Mouse (Mus musculus): Measurements from ENCODE around the gene Spem2. TPM values are rescaled to one million over a fixed set of nuclear protein-coding genes. Genes with fewer than 3 reads are reported as not detected.

Spem2 gene
- total and polyA plus RNA-seq, 3 experiments, result not detected

- H3K4me3 ChIP-seq (ENCODE audit: low read depth, low read length), result peak overlapping the region; percentile 65
- no peaks in the 10 kb centered on the region for H3K9me3 ChIP-seq (replicated peaks)
- ATAC-seq (ENCODE audit: extremely low read depth, insufficient number of reproducible peaks, low FRiP score, poor library complexity, severe bottlenecking), result peak; percentile 76
- DNase-seq (ENCODE audit: low spot score), result peak; percentile 62
- peaks cover 24% of the 10 kb centered on the region for H3K4me1 ChIP-seq (ENCODE audit: insufficient read depth, low read depth, low read length)
- peaks cover 21% of the 10 kb centered on the region for H3K27me3 ChIP-seq (ENCODE audit: insufficient read depth, low read length)
- no peaks in the 10 kb centered on the region for H3K36me3 ChIP-seq (replicated peaks)
- TF ChIP-seq TAL1 (conservative IDR thresholded peaks at IDR 0.05; ENCODE audit: low read depth, low read length) (no peak), GATA2 (IDR thresholded peaks at IDR 0.05; ENCODE audit: borderline replicate concordance, low read depth, low read length) (no peak), CTCF (IDR thresholded peaks at IDR 0.05; ENCODE audit: low read depth, low read length) (no peak), POLR2AphosphoS5 (IDR thresholded peaks at IDR 0.05; ENCODE audit: insufficient replicate concordance, low read depth, low read length) (no peak), GATA1 (IDR thresholded peaks at IDR 0.05; ENCODE audit: borderline replicate concordance, low read length) (no peak)
Observed at GRCm38 (mm10) chr11:69784793-69785272, 33.4 kb downstream of the Spem2 start.

GRCm38 (mm10) chr11:69781828-69782227, 36.4 kb downstream of the Spem2 start:
- Histone ChIP-seq H3K27me3 (ENCODE audit: insufficient read depth, low read length) (peaks cover 24% of the 10 kb centered on the region), H3K4me3 (ENCODE audit: low read depth, low read length) (no peak overlapping the region), H3K9me3 (replicated peaks) (no peaks in the 10 kb centered on the region), H3K36me3 (replicated peaks) (peaks cover 20% of the 10 kb centered on the region), H3K4me1 (ENCODE audit: insufficient read depth, low read depth, low read length) (peaks cover 23% of the 10 kb centered on the region)
- DNase-seq (ENCODE audit: low spot score) (no peak), ATAC-seq (ENCODE audit: extremely low read depth, insufficient number of reproducible peaks, low FRiP score, poor library complexity, severe bottlenecking) (no peak)
- TF ChIP-seq CTCF (IDR thresholded peaks at IDR 0.05; ENCODE audit: low read depth, low read length) (no peak), GATA1 (IDR thresholded peaks at IDR 0.05; ENCODE audit: borderline replicate concordance, low read length) (no peak), POLR2AphosphoS5 (IDR thresholded peaks at IDR 0.05; ENCODE audit: insufficient replicate concordance, low read depth, low read length) (no peak), GATA2 (IDR thresholded peaks at IDR 0.05; ENCODE audit: borderline replicate concordance, low read depth, low read length) (no peak)

- H3K36me3 ChIP-seq (replicated peaks), result peaks cover 42% of the 10 kb centered on the region
- TF ChIP-seq TAL1 (conservative IDR thresholded peaks at IDR 0.05; ENCODE audit: low read depth, low read length) (no peak), POLR2AphosphoS5 (IDR thresholded peaks at IDR 0.05; ENCODE audit: insufficient replicate concordance, low read depth, low read length) (no peak), CTCF (IDR thresholded peaks at IDR 0.05; ENCODE audit: low read depth, low read length) (no peak), GATA1 (IDR thresholded peaks at IDR 0.05; ENCODE audit: borderline replicate concordance, low read length) (no peak), GATA2 (IDR thresholded peaks at IDR 0.05; ENCODE audit: borderline replicate concordance, low read depth, low read length) (no peak)
- H3K4me1 ChIP-seq (ENCODE audit: insufficient read depth, low read depth, low read length), result peaks cover 8% of the 10 kb centered on the region
- no peak for DNase-seq (ENCODE audit: low spot score)
- H3K9me3 ChIP-seq (replicated peaks), result no peaks in the 10 kb centered on the region
- ATAC-seq (ENCODE audit: extremely low read depth, insufficient number of reproducible peaks, low FRiP score, poor library complexity, severe bottlenecking), result no peak
- H3K4me3 ChIP-seq (ENCODE audit: low read depth, low read length), result no peak overlapping the region
- H3K27me3 ChIP-seq (ENCODE audit: insufficient read depth, low read length), result peaks cover 28% of the 10 kb centered on the region
Observed at GRCm38 (mm10) chr11:69778985-69779384, 39.3 kb downstream of the Spem2 start.

- Histone ChIP-seq H3K4me3 (ENCODE audit: low read depth, low read length) (no peak overlapping the region), H3K9me3 (replicated peaks) (no peaks in the 10 kb centered on the region), H3K4me1 (ENCODE audit: insufficient read depth, low read depth, low read length) (peaks cover 7% of the 10 kb centered on the region), H3K36me3 (replicated peaks) (peaks cover 43% of the 10 kb centered on the region), H3K27me3 (ENCODE audit: insufficient read depth, low read length) (peaks cover 28% of the 10 kb centered on the region)
- DNase-seq (ENCODE audit: low spot score), result no peak
- no peak for TF ChIP-seq GATA2 (IDR thresholded peaks at IDR 0.05; ENCODE audit: borderline replicate concordance, low read depth, low read length)
- no peak for TF ChIP-seq GATA1 (IDR thresholded peaks at IDR 0.05; ENCODE audit: borderline replicate concordance, low read length)
- TF ChIP-seq TAL1 (conservative IDR thresholded peaks at IDR 0.05; ENCODE audit: low read depth, low read length), result no peak
- TF ChIP-seq CTCF (IDR thresholded peaks at IDR 0.05; ENCODE audit: low read depth, low read length), result no peak
- no peak for TF ChIP-seq POLR2AphosphoS5 (IDR thresholded peaks at IDR 0.05; ENCODE audit: insufficient replicate concordance, low read depth, low read length)
- ATAC-seq (ENCODE audit: extremely low read depth, insufficient number of reproducible peaks, low FRiP score, poor library complexity, severe bottlenecking), result no peak
Observed at GRCm38 (mm10) chr11:69778258-69778982, 39.8 kb downstream of the Spem2 start.

- DNase-seq (ENCODE audit: low spot score), result no peak
- no peak for ATAC-seq (ENCODE audit: extremely low read depth, insufficient number of reproducible peaks, low FRiP score, poor library complexity, severe bottlenecking)
- Histone ChIP-seq H3K36me3 (replicated peaks) (peaks cover 50% of the 10 kb centered on the region), H3K4me1 (ENCODE audit: insufficient read depth, low read depth, low read length) (peaks cover 8% of the 10 kb centered on the region), H3K4me3 (ENCODE audit: low read depth, low read length) (no peak overlapping the region), H3K27me3 (ENCODE audit: insufficient read depth, low read length) (peaks cover 28% of the 10 kb centered on the region), H3K9me3 (replicated peaks) (no peaks in the 10 kb centered on the region)
- TF ChIP-seq GATA1 (IDR thresholded peaks at IDR 0.05; ENCODE audit: borderline replicate concordance, low read length), result no peak
- TF ChIP-seq TAL1 (conservative IDR thresholded peaks at IDR 0.05; ENCODE audit: low read depth, low read length), result no peak
- no peak for TF ChIP-seq POLR2AphosphoS5 (IDR thresholded peaks at IDR 0.05; ENCODE audit: insufficient replicate concordance, low read depth, low read length)
- TF ChIP-seq GATA2 (IDR thresholded peaks at IDR 0.05; ENCODE audit: borderline replicate concordance, low read depth, low read length), result no peak
- no peak for TF ChIP-seq CTCF (IDR thresholded peaks at IDR 0.05; ENCODE audit: low read depth, low read length)
Observed at GRCm38 (mm10) chr11:69777504-69778257, 40.6 kb downstream of the Spem2 start.

GRCm38 (mm10) chr11:69776488-69776887, 41.8 kb downstream of the Spem2 start:
- H3K4me3 ChIP-seq (ENCODE audit: low read depth, low read length), result no peak overlapping the region
- H3K36me3 ChIP-seq (replicated peaks), result peaks cover 53% of the 10 kb centered on the region
- no peak for ATAC-seq (ENCODE audit: extremely low read depth, insufficient number of reproducible peaks, low FRiP score, poor library complexity, severe bottlenecking)
- H3K9me3 ChIP-seq (replicated peaks), result no peaks in the 10 kb centered on the region
- peaks cover 8% of the 10 kb centered on the region for H3K4me1 ChIP-seq (ENCODE audit: insufficient read depth, low read depth, low read length)
- H3K27me3 ChIP-seq (ENCODE audit: insufficient read depth, low read length), result peaks cover 20% of the 10 kb centered on the region
- no peak for TF ChIP-seq GATA1 (IDR thresholded peaks at IDR 0.05; ENCODE audit: borderline replicate concordance, low read length)
- no peak for TF ChIP-seq POLR2AphosphoS5 (IDR thresholded peaks at IDR 0.05; ENCODE audit: insufficient replicate concordance, low read depth, low read length)
- no peak for TF ChIP-seq TAL1 (conservative IDR thresholded peaks at IDR 0.05; ENCODE audit: low read depth, low read length)
- TF ChIP-seq CTCF (IDR thresholded peaks at IDR 0.05; ENCODE audit: low read depth, low read length), result no peak
- TF ChIP-seq GATA2 (IDR thresholded peaks at IDR 0.05; ENCODE audit: borderline replicate concordance, low read depth, low read length), result no peak
- DNase-seq (ENCODE audit: low spot score), result no peak

Data from G1E (cell line).